Mouse (Mus musculus) cortical plate, adult 2 months (tissue): ENCODE data around the gene Sytl3.

Experiments
- CTCF ChIP-seq: fragments of 200-500 bp; IDR thresholded peaks from 2 replicates; pipeline ENCODE4 v1.5.1; 2011; ENCODE audit warnings: mild to moderate bottlenecking, control low read depth, low read length; ENCODE audit not compliant: insufficient read depth; ENCODE audit errors: extremely low read depth
- POLR2A ChIP-seq: fragments of 200-500 bp; IDR thresholded peaks from 2 replicates; pipeline ENCODE4 v1.6.1; 2011; ENCODE audit warnings: mild to moderate bottlenecking, low read length, control low read depth; ENCODE audit not compliant: insufficient read depth; ENCODE audit errors: extremely low read depth

DNA sequence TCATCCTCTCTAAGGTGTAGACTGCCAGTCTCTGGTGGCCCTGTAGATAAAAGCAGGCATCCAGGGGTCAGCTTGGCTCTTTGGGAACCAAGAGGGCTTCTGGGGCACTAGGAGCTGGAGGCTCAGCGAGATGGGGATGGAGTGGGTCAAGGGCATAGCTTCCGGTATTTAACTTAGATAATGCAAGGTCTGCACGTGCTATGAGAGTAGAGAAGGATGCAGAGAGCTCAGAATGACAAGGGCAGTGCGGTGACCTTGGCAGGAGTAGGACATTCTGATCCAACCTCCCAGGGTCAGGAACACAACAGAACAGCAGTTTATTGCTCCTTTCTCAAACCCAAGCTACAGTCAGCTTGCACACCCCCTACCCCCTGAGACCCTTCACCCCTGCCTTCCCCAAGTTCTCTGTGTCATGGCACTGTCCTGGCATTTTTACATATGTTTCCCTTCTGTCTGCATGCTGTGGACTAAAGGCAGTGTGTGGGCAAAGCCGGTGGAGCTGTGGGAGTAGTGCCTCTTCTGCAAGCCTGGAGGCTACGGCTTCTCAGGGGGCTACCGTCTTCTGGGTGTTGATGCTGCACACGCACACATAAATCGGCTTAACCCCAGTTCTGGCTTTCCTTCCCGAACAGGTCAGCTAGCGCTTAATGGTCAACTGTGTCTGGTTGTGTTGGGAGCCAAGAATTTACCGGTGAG lies 76.0 kb downstream of the Sytl3 start:
- TF ChIP-seq CTCF (no peak), POLR2A (no peak)
